9 mouse cellular contexts compared by ENCODE assay signal in genomic region chrX:20291282-20292039, GRCm38 (mm10). TPM values are rescaled to one million over a fixed set of nuclear protein-coding genes. Genes with fewer than 3 reads are reported as not detected.
DNase-seq lines count a peak whose midpoint lies in the region; ATAC-seq and TF ChIP-seq lines count a peak whose summit lies in the region.
"Had no signal": no experiment of that assay in that cellular context is flagged by ENCODE, and none has a peak within 500 bp of the region (broad histone marks: within the 10 kb centered on the region; RNA-seq: fewer than 3 reads in every experiment).

TSS of gene Slc9a7 (minus strand) at chrX:20291807.

- 20% methylated on average over 43 of the region's 65 CpGs for WGBS in forebrain, embryonic 16.5 days
- WGBS in liver, postnatal 0 days (ENCODE audit: insufficient replicate concordance), result 17% methylated on average over 42 of the region's 65 CpGs
- 13% methylated on average over 64 of the region's 65 CpGs for WGBS in neural tube, embryonic 13.5 days
- WGBS in stomach, postnatal 0 days, result 15% methylated on average over 44 of the region's 65 CpGs

- ATAC-seq in cerebellum, adult (ENCODE audit: insufficient number of reproducible peaks, low FRiP score, low TSS enrichment), result peak; percentile 90
- ATAC-seq in forebrain, embryonic 16.5 days, result peak; percentile 91
- ATAC-seq in liver, postnatal 0 days, result peak; percentile 86
- ATAC-seq in neural tube, embryonic 13.5 days (ENCODE audit: low read depth), result peak; percentile 92
- peak; percentile 66 for ATAC-seq in stomach, postnatal 0 days (ENCODE audit: low FRiP score, low TSS enrichment)

- H3K27ac ChIP-seq in forebrain, embryonic 16.5 days (ENCODE audit: low read length), result no peak within 1 kb of the TSS; the same call in 1 of the 2 replicates
- H3K27ac ChIP-seq in liver, postnatal 0 days (ENCODE audit: low read depth), result no peak within 1 kb of the TSS
- H3K27ac ChIP-seq in neural tube, embryonic 13.5 days (replicated peaks), result peak within 1 kb of the TSS; percentile 72
- no peak within 1 kb of the TSS for H3K27ac ChIP-seq in stomach, postnatal 0 days (replicated peaks)

- H3K36me3 ChIP-seq in forebrain, embryonic 16.5 days (ENCODE audit: control insufficient read depth, insufficient read depth), result no peaks in the 10 kb centered on the region
- no peaks in the 10 kb centered on the region for H3K36me3 ChIP-seq in liver, postnatal 0 days (replicated peaks; ENCODE audit: insufficient read depth, low read length)
- no peaks in the 10 kb centered on the region for H3K36me3 ChIP-seq in neural tube, embryonic 13.5 days
- no peaks in the 10 kb centered on the region for H3K36me3 ChIP-seq in stomach, postnatal 0 days (ENCODE audit: control insufficient read depth, insufficient read depth, low read length)
- H3K36me3 ChIP-seq: G1E had no signal

- H3K9ac ChIP-seq in forebrain, embryonic 16.5 days (replicated peaks; ENCODE audit: low read depth, low read length), result peak within 1 kb of the TSS; percentile 67
- peak within 1 kb of the TSS; percentile 54 for H3K9ac ChIP-seq in liver, postnatal 0 days (replicated peaks)
- H3K9ac ChIP-seq in neural tube, embryonic 13.5 days, result peak within 1 kb of the TSS; percentile 74
- H3K9ac ChIP-seq in stomach, postnatal 0 days (ENCODE audit: low read length), result peak within 1 kb of the TSS; percentile 31; the same call in 1 of the 2 replicates

- no peaks in the 10 kb centered on the region for H3K4me1 ChIP-seq in forebrain, embryonic 16.5 days (replicated peaks; ENCODE audit: control insufficient read depth, insufficient read depth, low read length)
- H3K4me1 ChIP-seq in liver, postnatal 0 days (ENCODE audit: insufficient read depth), result no peaks in the 10 kb centered on the region
- no peaks in the 10 kb centered on the region for H3K4me1 ChIP-seq in neural tube, embryonic 13.5 days (replicated peaks)
- H3K4me1 ChIP-seq in stomach, postnatal 0 days (replicated peaks; ENCODE audit: control insufficient read depth, insufficient read depth), result no peaks in the 10 kb centered on the region

- peak within 1 kb of the TSS; percentile 62 for H3K4me3 ChIP-seq in forebrain, embryonic 16.5 days (replicated peaks; ENCODE audit: low read length)
- peak within 1 kb of the TSS; percentile 56 for H3K4me3 ChIP-seq in liver, postnatal 0 days (ENCODE audit: low read depth, low read length)
- peak within 1 kb of the TSS; percentile 61 for H3K4me3 ChIP-seq in neural tube, embryonic 13.5 days
- H3K4me3 ChIP-seq in stomach, postnatal 0 days (ENCODE audit: low read depth, low read length), result peak within 1 kb of the TSS; percentile 46

- no peak for TF ChIP-seq CTCF in liver, postnatal 0 days (IDR thresholded peaks at IDR 0.05; ENCODE audit: low read depth)
- TF ChIP-seq CTCF in stomach, postnatal 0 days (IDR thresholded peaks at IDR 0.05; ENCODE audit: low read depth), result no peak

- peak within 1 kb of the TSS; percentile 60 for H3K4me2 ChIP-seq in forebrain, embryonic 16.5 days (ENCODE audit: low read length)
- peak within 1 kb of the TSS; percentile 73 for H3K4me2 ChIP-seq in liver, postnatal 0 days (ENCODE audit: low read depth, low read length)
- H3K4me2 ChIP-seq in neural tube, embryonic 13.5 days, result peak within 1 kb of the TSS; percentile 59
- peak within 1 kb of the TSS; percentile 69 for H3K4me2 ChIP-seq in stomach, postnatal 0 days (replicated peaks; ENCODE audit: low read depth)

- no peak for TF ChIP-seq EP300 in liver, postnatal 0 days (IDR thresholded peaks at IDR 0.05; ENCODE audit: low read depth)
- TF ChIP-seq EP300 in stomach, postnatal 0 days (optimal IDR thresholded peaks at IDR 0.05), result no peak

- no peaks in the 10 kb centered on the region for H3K9me3 ChIP-seq in forebrain, embryonic 16.5 days (ENCODE audit: control insufficient read depth, low read length)
- no peaks in the 10 kb centered on the region for H3K9me3 ChIP-seq in liver, postnatal 0 days (ENCODE audit: low read length)
- H3K9me3 ChIP-seq in neural tube, embryonic 13.5 days, result no peaks in the 10 kb centered on the region
- no peaks in the 10 kb centered on the region for H3K9me3 ChIP-seq in stomach, postnatal 0 days (ENCODE audit: control insufficient read depth, low read length)
- H3K9me3 ChIP-seq: G1E had no signal

- intact Hi-C loops in heart, postnatal 14 days (cut with DNase I), result no loop called here

- H3K27me3 ChIP-seq in forebrain, embryonic 16.5 days (replicated peaks; ENCODE audit: control insufficient read depth, insufficient read depth, low read length), result no peaks in the 10 kb centered on the region
- no peaks in the 10 kb centered on the region; the same call in 1 of the 2 replicates for H3K27me3 ChIP-seq in liver, postnatal 0 days (ENCODE audit: insufficient read depth, low read length)
- no peaks in the 10 kb centered on the region for H3K27me3 ChIP-seq in neural tube, embryonic 13.5 days
- no peaks in the 10 kb centered on the region for H3K27me3 ChIP-seq in stomach, postnatal 0 days (ENCODE audit: control insufficient read depth, insufficient read depth, low read length)

- DNase-seq in CD4-positive helper T cell, adult 2 months (ENCODE audit: low read depth, low spot score), result peak; percentile 78
- peak; percentile 57 to 58 for DNase-seq in heart, postnatal 14 days
- DNase-seq in layer of hippocampus, adult 11-12 months (ENCODE audit: low spot score), result peak; percentile 61
- peak; percentile 65 for DNase-seq in liver, postnatal 0 days
- peak; percentile 42 for DNase-seq in stomach, postnatal 0 days (ENCODE audit: low spot score)

RNA-seq across cellular contexts. Expression of gene Slc9a7, which starts in this region (rescaled TPM):
- 5.5 and 6.6 TPM in 2 replicates for polyA plus RNA-seq in forebrain, embryonic 16.5 days (2015; fragmentation: Nextera tagmentation; extraction: Ambion mirVana)
- 1 to 10 TPM; 5.3 to 9.2 TPM for total RNA-seq in heart, postnatal 14 days (2021)
- polyA plus RNA-seq in liver, postnatal 0 days (2015; fragmentation: Nextera tagmentation; extraction: Ambion mirVana), result 0.40 and 0.81 TPM in 2 replicates
- polyA plus RNA-seq in neural tube, embryonic 13.5 days (2015; fragmentation: Nextera tagmentation; extraction: Ambion mirVana), result 6.9 and 7.1 TPM in 2 replicates
- polyA plus RNA-seq in stomach, postnatal 0 days (2015; fragmentation: Nextera tagmentation; extraction: Ambion mirVana), result 0.28 and 0.39 TPM in 2 replicates
- total RNA-seq: G1E had no signal
- polyA plus RNA-seq: G1E had no signal

Comparison
In these comparisons a context has a peak if more than half of its experiments do, and no peak if none do; other contexts are left out.
1. Peak in DNase-seq, ATAC-seq, H3K4me3 ChIP-seq, H3K9ac ChIP-seq and H3K4me2 ChIP-seq in liver, postnatal 0 days; RNA of the gene not detected or under 1 TPM.
2. Peak in DNase-seq, ATAC-seq, H3K4me3 ChIP-seq, H3K9ac ChIP-seq and H3K4me2 ChIP-seq in stomach, postnatal 0 days; RNA of the gene not detected or under 1 TPM.